Comparison of ENCODE assay signal across 21 mouse cellular contexts in the genomic region with DNA sequence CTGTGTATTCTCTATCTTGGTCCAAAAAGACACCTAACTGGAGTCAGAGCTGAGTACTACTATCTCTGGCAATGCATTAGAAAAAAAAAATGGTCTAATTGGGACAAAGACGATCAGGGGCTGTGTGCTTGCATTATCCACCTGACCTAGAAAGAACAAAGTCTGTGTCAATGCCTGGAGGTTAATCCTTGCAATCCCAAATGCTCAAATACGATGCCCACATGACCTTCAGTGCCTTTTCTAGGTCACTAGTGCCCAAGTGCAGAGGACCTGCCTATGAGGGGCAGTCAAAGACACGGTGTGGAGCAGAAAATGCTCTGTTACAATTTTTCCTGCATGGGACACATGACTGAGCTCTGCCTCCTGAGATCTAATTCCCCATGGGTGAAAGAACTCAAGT.
DNase-seq lines count a peak whose midpoint lies in the region; ATAC-seq and TF ChIP-seq lines count a peak whose summit lies in the region.
"Had no signal": no experiment of that assay in that cellular context is flagged by ENCODE, and none has a peak within 500 bp of the region (broad histone marks: within the 10 kb centered on the region; RNA-seq: fewer than 3 reads in every experiment).

No protein-coding gene starts in this region.

- WGBS in neural tube, embryonic 15.5 days, result 68% methylated on average over 3 of the region's 3 CpGs
- WGBS in liver, postnatal 0 days (ENCODE audit: insufficient replicate concordance), result 67% methylated on average over 3 of the region's 3 CpGs
- WGBS in kidney, embryonic 14.5 days, result 85% methylated on average over 3 of the region's 3 CpGs

- no peak overlapping the region for H3K4me2 ChIP-seq in neural tube, embryonic 15.5 days
- H3K4me2 ChIP-seq in liver, postnatal 0 days (ENCODE audit: low read depth, low read length), result no peak overlapping the region
- H3K4me2 ChIP-seq in kidney, embryonic 14.5 days (replicated peaks; ENCODE audit: low read depth, low read length), result no peak overlapping the region

- no peak for DNase-seq in layer of hippocampus, adult 2 months (ENCODE audit: low spot score in 2 of 2)
- DNase-seq in layer of hippocampus, postnatal 25 days (ENCODE audit: extremely low spot score in 1 of 2, low spot score in 1 of 2), result no peak
- DNase-seq in retina, adult 2 months (ENCODE audit: low read depth, low spot score), result peak; percentile 78
- DNase-seq in retina, embryonic 14.5 days (ENCODE audit: low spot score), result peak; percentile 58
- peak; percentile 86 for DNase-seq in retina, postnatal 1 day
- no peak for DNase-seq in liver, postnatal 0 days
- DNase-seq: adrenal gland, adult 2 months; adrenal gland, adult 8-10 months; adrenal gland, postnatal 10 days; adrenal gland, postnatal 14 days; adrenal gland, postnatal 25 days; adrenal gland, postnatal 36 days; B cell, adult 2 months; cerebellum, adult 11 months; cerebellum, adult 11-12 months had no signal

- H3K27me3 ChIP-seq in neural tube, embryonic 15.5 days (replicated peaks), result no peaks in the 10 kb centered on the region
- H3K27me3 ChIP-seq in liver, postnatal 0 days (ENCODE audit: insufficient read depth, low read length), result no peaks in the 10 kb centered on the region
- no peaks in the 10 kb centered on the region for H3K27me3 ChIP-seq in kidney, embryonic 14.5 days (ENCODE audit: control insufficient read depth, insufficient read depth, low read length)
- H3K27me3 ChIP-seq: CH12.LX, Patski had no signal

- H3K4me1 ChIP-seq in neural tube, embryonic 15.5 days, result peaks cover 4% of the 10 kb centered on the region
- no peaks in the 10 kb centered on the region for H3K4me1 ChIP-seq in liver, postnatal 0 days (ENCODE audit: insufficient read depth)
- H3K4me1 ChIP-seq in kidney, embryonic 14.5 days (ENCODE audit: control insufficient read depth, insufficient read depth, low read length), result no peaks in the 10 kb centered on the region

- TF ChIP-seq CTCF in layer of hippocampus, adult 2 months (conservative IDR thresholded peaks at IDR 0.05), result no peak
- TF ChIP-seq CTCF in liver, postnatal 0 days (IDR thresholded peaks at IDR 0.05; ENCODE audit: low read depth), result no peak

- H3K9me3 ChIP-seq in neural tube, embryonic 15.5 days (replicated peaks), result no peaks in the 10 kb centered on the region
- no peaks in the 10 kb centered on the region for H3K9me3 ChIP-seq in liver, postnatal 0 days (ENCODE audit: low read length)
- H3K9me3 ChIP-seq in kidney, embryonic 14.5 days (ENCODE audit: control insufficient read depth, low read length), result no peaks in the 10 kb centered on the region
- H3K9me3 ChIP-seq: G1E had no signal

- H3K9ac ChIP-seq in neural tube, embryonic 15.5 days (replicated peaks), result no peak overlapping the region
- no peak overlapping the region for H3K9ac ChIP-seq in liver, postnatal 0 days (replicated peaks)
- H3K9ac ChIP-seq in kidney, embryonic 14.5 days (ENCODE audit: low read depth, low read length), result no peak overlapping the region

- peak overlapping the region; percentile 1; the same call in 1 of the 2 replicates for H3K27ac ChIP-seq in layer of hippocampus, adult 2 months
- H3K27ac ChIP-seq in neural tube, embryonic 15.5 days (replicated peaks), result no peak overlapping the region
- no peak overlapping the region for H3K27ac ChIP-seq in liver, postnatal 0 days (ENCODE audit: low read depth)
- no peak overlapping the region for H3K27ac ChIP-seq in kidney, embryonic 14.5 days (ENCODE audit: low read depth, low read length)

- no peaks in the 10 kb centered on the region for H3K36me3 ChIP-seq in neural tube, embryonic 15.5 days
- no peaks in the 10 kb centered on the region for H3K36me3 ChIP-seq in liver, postnatal 0 days (replicated peaks; ENCODE audit: insufficient read depth, low read length)
- no peaks in the 10 kb centered on the region for H3K36me3 ChIP-seq in kidney, embryonic 14.5 days (ENCODE audit: control insufficient read depth, insufficient read depth, low read length)
- H3K36me3 ChIP-seq: G1E had no signal

- no peak for TF ChIP-seq EP300 in liver, postnatal 0 days (IDR thresholded peaks at IDR 0.05; ENCODE audit: low read depth)

- H3K4me3 ChIP-seq in layer of hippocampus, adult 2 months, result no peak overlapping the region
- H3K4me3 ChIP-seq in neural tube, embryonic 15.5 days (replicated peaks), result no peak overlapping the region
- H3K4me3 ChIP-seq in liver, postnatal 0 days (ENCODE audit: low read depth, low read length), result no peak overlapping the region
- no peak overlapping the region for H3K4me3 ChIP-seq in kidney, embryonic 14.5 days (ENCODE audit: low read length)

- no peak for ATAC-seq in neural tube, embryonic 15.5 days (ENCODE audit: low FRiP score)
- no peak for ATAC-seq in liver, postnatal 0 days
- ATAC-seq in kidney, embryonic 14.5 days (ENCODE audit: low FRiP score, low TSS enrichment), result no peak
- ATAC-seq: activated CD4-positive, CD25-positive, alpha-beta regulatory T cell, adult 4 months; Patski had no signal

Comparison
In these comparisons a context has a peak if more than half of its experiments do, and no peak if none do; other contexts are left out.
1. DNase-seq: peak in retina, adult 2 months (single experiment), retina, embryonic 14.5 days (single experiment) and retina, postnatal 1 day (single experiment); none in layer of hippocampus, adult 2 months (0 of 2), layer of hippocampus, postnatal 25 days (0 of 2) and liver, postnatal 0 days (single experiment).